ENCODE assay signal across 9 mouse cellular contexts in the genomic region with DNA sequence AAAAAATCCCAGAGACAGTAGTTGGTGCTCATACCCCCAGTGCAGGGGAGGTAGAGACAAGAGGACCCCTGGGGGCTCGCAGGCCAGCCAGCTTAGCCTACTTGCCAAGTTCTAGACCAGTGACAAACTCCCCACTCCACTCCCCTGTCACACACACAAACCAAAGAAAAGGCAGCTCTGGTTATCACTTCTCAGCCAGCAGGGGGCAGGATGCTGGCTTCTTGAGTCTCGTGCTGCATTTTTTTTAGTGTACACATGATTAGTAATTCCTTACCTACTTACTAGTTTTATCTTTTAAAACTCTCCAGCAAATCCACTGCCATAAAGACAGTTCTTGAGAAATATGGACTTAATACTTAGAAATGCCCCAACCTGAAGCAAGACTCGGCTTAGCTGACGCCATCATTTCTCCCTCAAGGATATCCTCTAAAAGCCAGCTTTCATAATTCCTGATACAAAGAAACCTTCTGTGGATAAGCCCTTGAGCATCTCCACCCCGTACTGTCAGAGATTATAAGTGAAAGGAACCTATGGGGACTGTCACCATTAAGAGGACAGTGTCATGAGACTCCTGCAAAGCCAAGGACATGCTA. TPM values are rescaled to one million over a fixed set of nuclear protein-coding genes. Genes with fewer than 3 reads are reported as not detected.
DNase-seq lines count a peak whose midpoint lies in the region; ATAC-seq and TF ChIP-seq lines count a peak whose summit lies in the region.
"Had no signal": no experiment of that assay in that cellular context is flagged by ENCODE, and none has a peak within 500 bp of the region (broad histone marks: within the 10 kb centered on the region; RNA-seq: fewer than 3 reads in every experiment).

No protein-coding gene starts in this region.

- 77% methylated on average over 5 of the region's 5 CpGs for WGBS in kidney, embryonic 14.5 days
- WGBS in stomach, postnatal 0 days = 56% methylated on average over 5 of the region's 5 CpGs

- no peak overlapping the region for H3K4me2 ChIP-seq in kidney, embryonic 14.5 days (replicated peaks; ENCODE audit: low read depth, low read length)
- H3K4me2 ChIP-seq in stomach, postnatal 0 days (replicated peaks; ENCODE audit: low read depth) = no peak overlapping the region
- H3K4me2 ChIP-seq: embryonic facial prominence, embryonic 15.5 days had no signal

- no peak for ATAC-seq in kidney, embryonic 14.5 days (ENCODE audit: low FRiP score, low TSS enrichment)
- ATAC-seq in stomach, postnatal 0 days (ENCODE audit: low FRiP score, low TSS enrichment) = no peak

- H3K4me3 ChIP-seq in kidney, embryonic 14.5 days (ENCODE audit: low read length) = no peak overlapping the region
- H3K4me3 ChIP-seq in E14TG2a.4 (replicated peaks; ENCODE audit: low read length) = no peak overlapping the region
- H3K4me3 ChIP-seq in stomach, postnatal 0 days (ENCODE audit: low read depth, low read length) = no peak overlapping the region
- H3K4me3 ChIP-seq: embryonic facial prominence, embryonic 15.5 days had no signal

- no peaks in the 10 kb centered on the region for H3K27me3 ChIP-seq in kidney, embryonic 14.5 days (ENCODE audit: control insufficient read depth, insufficient read depth, low read length)
- no peaks in the 10 kb centered on the region for H3K27me3 ChIP-seq in E14TG2a.4 (ENCODE audit: insufficient read depth, low read length)
- no peaks in the 10 kb centered on the region for H3K27me3 ChIP-seq in stomach, postnatal 0 days (ENCODE audit: control insufficient read depth, insufficient read depth, low read length)
- H3K27me3 ChIP-seq: embryonic facial prominence, embryonic 15.5 days had no signal

- H3K9ac ChIP-seq in kidney, embryonic 14.5 days (ENCODE audit: low read depth, low read length) = no peak overlapping the region
- no peak overlapping the region for H3K9ac ChIP-seq in stomach, postnatal 0 days (ENCODE audit: low read length)
- H3K9ac ChIP-seq: embryonic facial prominence, embryonic 15.5 days had no signal

- H3K36me3 ChIP-seq in kidney, embryonic 14.5 days (ENCODE audit: control insufficient read depth, insufficient read depth, low read length) = no peaks in the 10 kb centered on the region
- peaks cover 15% of the 10 kb centered on the region for H3K36me3 ChIP-seq in E14TG2a.4 (ENCODE audit: insufficient read depth, low read length)
- H3K36me3 ChIP-seq in stomach, postnatal 0 days (ENCODE audit: control insufficient read depth, insufficient read depth, low read length) = no peaks in the 10 kb centered on the region

- TF ChIP-seq CTCF in E14TG2a.4 (conservative IDR thresholded peaks at IDR 0.05; ENCODE audit: low read length) = peak; percentile 40
- peak; percentile 73 for TF ChIP-seq CTCF in stomach, postnatal 0 days (IDR thresholded peaks at IDR 0.05; ENCODE audit: low read depth)

- H3K27ac ChIP-seq in kidney, embryonic 14.5 days (ENCODE audit: low read depth, low read length) = no peak overlapping the region
- H3K27ac ChIP-seq in stomach, postnatal 0 days (replicated peaks) = no peak overlapping the region
- H3K27ac ChIP-seq: embryonic facial prominence, embryonic 15.5 days had no signal

- DNase-seq in adrenal gland, adult (ENCODE audit: inconsistent age in 2 of 2, low spot score in 1 of 2) = peak; percentile 42 to 81
- no peak for DNase-seq in adrenal gland, postnatal 4 days (ENCODE audit: low spot score in 2 of 2)
- peak; percentile 40 for DNase-seq in kidney, adult 18-20 months
- peak; percentile 78 for DNase-seq in induced T-regulatory cell, adult 2 months (ENCODE audit: low read depth)
- peak; percentile 42 for DNase-seq in stomach, postnatal 0 days (ENCODE audit: low spot score)
- no peak for DNase-seq in spleen, adult 12 weeks (ENCODE audit: low spot score)

- TF ChIP-seq EP300 in stomach, postnatal 0 days (optimal IDR thresholded peaks at IDR 0.05) = no peak

- no peaks in the 10 kb centered on the region for H3K4me1 ChIP-seq in kidney, embryonic 14.5 days (ENCODE audit: control insufficient read depth, insufficient read depth, low read length)
- peaks cover 20% of the 10 kb centered on the region for H3K4me1 ChIP-seq in E14TG2a.4 (replicated peaks; ENCODE audit: low read depth, low read length)
- H3K4me1 ChIP-seq in stomach, postnatal 0 days (replicated peaks; ENCODE audit: control insufficient read depth, insufficient read depth) = 0 out of 2 replicates have a peak, but pooled peaks cover 2% of the 10 kb centered on the region

- no peaks in the 10 kb centered on the region for H3K9me3 ChIP-seq in kidney, embryonic 14.5 days (ENCODE audit: control insufficient read depth, low read length)
- peaks cover 35% of the 10 kb centered on the region for H3K9me3 ChIP-seq in E14TG2a.4 (ENCODE audit: low read length)
- no peaks in the 10 kb centered on the region for H3K9me3 ChIP-seq in stomach, postnatal 0 days (ENCODE audit: control insufficient read depth, low read length)
- H3K9me3 ChIP-seq: embryonic facial prominence, embryonic 15.5 days had no signal

RNA-seq across cellular contexts. Expression of gene Panx1, which starts 11.6 kb away (rescaled TPM):
- 10 to 100 TPM; 17.4 to 22.6 TPM for total RNA-seq in adrenal gland, postnatal 4 days (2021)
- polyA plus RNA-seq in kidney, embryonic 14.5 days (2014; fragmentation: Nextera tagmentation; extraction: Ambion mirVana) = 52.8 and 71.2 TPM in 2 replicates
- 27.8 and 28.1 TPM in 2 replicates for polyA plus RNA-seq in stomach, postnatal 0 days (2015; fragmentation: Nextera tagmentation; extraction: Ambion mirVana)

Comparison
In these comparisons a context has a peak if more than half of its experiments do, and no peak if none do; other contexts are left out.
1. DNase-seq: peak in adrenal gland, adult (2 of 2), kidney, adult 18-20 months (single experiment), induced T-regulatory cell, adult 2 months (single experiment) and stomach, postnatal 0 days (single experiment); none in adrenal gland, postnatal 4 days (0 of 2) and spleen, adult 12 weeks (single experiment).